Mouse (Mus musculus) urinary bladder, postnatal 4 days (tissue): Measurements from ENCODE around the gene Tmem274.

ENCODE experiments used
- DNase-seq, 2 experiments: peaks; one replicate each; pipeline ENCODE4 v3.0.0; 2021 to 2022; ENCODE audit warnings: low spot score in 2 of 2

Gene Tmem274

DNA sequence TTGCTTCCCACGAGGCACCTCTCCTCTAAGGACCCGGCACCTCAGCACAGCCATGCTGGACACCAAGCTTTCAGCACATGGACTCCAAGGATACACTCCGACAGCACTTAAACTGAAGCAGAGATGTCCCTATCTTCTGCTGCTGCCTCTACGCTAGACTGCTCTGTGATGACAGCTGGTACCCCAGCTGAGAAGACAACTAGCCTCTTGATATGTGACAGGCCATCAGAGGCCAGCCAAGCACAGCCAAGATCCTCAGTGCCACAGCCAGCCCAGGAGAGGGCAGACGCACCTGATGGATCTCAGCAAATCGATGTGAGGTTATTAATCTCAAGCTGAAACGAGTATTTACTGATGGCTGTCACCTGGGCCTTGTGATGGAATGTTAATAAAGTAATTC is 2.1 kb upstream of the Tmem274 start:
- DNase-seq, result no peak

GRCm38 (mm10) chr4:149484566-149484965 is 7.4 kb downstream of the Tmem274 start:
- DNase-seq, result no peak

DNA sequence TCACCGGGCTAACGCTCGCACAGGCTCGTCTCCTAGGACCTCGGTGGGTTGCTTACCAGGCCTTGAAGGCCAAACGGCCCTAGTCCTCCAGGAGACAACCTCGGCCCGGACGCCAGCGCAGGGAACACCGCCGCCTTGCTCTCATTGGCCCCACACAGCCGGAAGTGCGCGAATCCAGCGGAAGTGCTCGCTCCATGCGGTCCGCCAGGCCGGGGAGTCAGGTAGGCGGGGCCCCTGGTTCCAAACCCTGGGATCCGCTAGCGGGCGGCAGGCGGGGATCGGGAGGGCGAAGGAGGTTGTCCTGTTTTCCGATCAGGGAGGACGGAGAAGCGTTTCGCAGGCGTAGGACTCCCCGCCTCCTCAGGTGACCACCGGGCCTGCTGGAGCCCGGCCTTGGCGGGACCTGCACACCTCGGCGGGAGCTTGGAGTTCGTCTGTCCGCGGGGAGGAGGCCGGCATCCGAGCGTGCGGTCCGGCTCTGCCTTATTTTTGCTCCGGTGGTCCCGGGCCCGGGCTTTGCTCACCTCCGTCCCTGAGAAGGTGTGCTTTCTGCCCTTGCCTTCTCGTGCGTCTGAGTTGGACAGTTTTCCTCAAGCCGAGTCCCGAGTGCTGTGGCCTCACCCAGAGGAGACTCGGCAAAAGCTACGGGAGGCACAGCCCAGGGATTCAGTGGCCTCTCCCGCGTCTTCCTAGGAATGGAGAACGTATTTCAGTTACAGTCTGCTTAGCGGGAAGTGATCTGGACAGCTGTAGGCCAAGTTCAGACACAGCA is 8.1 kb downstream of the Tmem274 start, which contains the start of the genes Nmnat1 and Lzic:
Gene Nmnat1 (minus strand): TSS at position 150 of the 772 bp plus-strand sequence.
Gene Lzic (plus strand): TSS at position 177 of the 772 bp plus-strand sequence.
- peak; percentile 90 to 95 for DNase-seq

DNA sequence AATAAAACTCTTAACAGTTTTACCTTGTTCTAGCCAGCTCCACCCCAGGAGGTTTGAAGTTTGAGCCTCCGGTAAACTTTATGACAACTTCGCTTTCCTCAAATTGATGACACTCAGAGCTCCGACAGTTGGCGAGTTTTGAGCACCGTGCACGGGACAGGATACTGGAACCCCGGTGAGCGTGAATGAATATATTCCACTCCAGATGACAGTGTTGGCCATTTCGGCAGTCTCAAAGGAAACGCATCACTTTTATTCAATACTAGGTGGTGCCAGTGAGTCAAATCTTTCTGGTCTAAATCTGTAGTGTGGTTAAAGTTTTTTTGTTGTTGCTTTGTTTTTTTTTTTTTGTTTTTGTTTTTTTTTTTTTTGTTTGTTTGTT is 8.6 kb downstream of the Tmem274 start:
- DNase-seq, result no peak

DNA sequence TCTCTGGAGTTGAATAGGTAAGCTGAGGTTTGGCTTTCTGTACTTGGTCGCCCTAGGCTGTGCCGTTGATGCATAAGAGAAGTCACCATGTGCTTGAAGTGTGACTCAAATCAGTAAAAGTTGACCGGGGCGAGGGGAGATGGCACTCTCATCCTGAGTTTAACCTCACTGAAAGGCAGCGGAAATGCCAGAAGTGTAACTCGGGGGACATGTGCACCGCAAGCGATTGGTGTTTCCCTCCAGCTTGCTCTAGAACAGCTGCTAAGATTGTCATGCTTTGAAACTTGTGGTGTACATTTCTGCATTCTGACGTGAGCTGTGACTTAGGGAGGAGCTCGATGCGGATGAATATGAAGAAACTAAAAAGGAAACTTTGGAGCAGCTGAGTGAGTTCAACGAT is 10.6 kb downstream of the Tmem274 start:
- DNase-seq, result no peak

DNA sequence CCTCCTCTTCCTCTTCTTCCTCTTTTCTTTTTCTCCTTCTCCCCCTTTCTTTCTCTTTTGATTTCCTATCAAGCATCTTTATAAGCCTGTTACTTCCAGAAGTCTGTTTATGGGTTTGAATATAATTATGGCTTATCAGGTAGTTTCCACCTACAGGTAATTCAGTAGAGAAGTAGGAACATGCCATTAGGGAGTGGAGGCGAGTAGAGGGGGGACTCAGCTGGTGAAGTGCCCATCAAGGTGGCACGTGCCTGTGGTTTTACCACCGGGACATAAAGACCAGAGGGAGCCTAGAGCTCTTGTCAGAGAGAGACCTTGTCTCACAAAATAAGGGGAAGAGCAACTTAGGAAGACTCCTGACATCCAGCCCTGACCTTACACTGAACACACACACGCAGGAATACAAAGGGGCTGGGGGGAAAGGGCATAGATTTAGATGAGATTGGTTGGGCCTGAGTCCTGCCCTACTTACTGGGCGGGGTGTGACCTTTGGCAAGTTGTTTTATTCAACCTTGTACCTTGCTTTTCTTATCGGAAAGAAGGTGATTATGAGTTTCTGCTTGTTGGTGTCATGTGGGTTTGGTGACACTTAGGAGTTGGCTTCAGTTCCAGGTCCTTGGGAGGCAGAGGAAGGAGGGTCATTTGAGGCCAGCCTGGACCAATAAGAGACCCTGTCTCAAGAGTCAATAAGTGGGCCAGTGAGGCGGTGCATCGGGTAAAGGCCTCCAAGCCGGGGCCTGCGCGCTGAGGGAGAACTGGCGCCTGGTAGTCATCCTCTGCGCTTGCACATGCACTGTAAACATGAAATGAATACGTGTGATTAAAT is 12.4 kb downstream of the Tmem274 start:
- no peak for DNase-seq

GRCm38 (mm10) chr4:149491151-149491550 is 14.0 kb downstream of the Tmem274 start:
- DNase-seq, result no peak

GRCm38 (mm10) chr4:149496612-149497011 is 19.4 kb downstream of the Tmem274 start:
- no peak for DNase-seq

DNA sequence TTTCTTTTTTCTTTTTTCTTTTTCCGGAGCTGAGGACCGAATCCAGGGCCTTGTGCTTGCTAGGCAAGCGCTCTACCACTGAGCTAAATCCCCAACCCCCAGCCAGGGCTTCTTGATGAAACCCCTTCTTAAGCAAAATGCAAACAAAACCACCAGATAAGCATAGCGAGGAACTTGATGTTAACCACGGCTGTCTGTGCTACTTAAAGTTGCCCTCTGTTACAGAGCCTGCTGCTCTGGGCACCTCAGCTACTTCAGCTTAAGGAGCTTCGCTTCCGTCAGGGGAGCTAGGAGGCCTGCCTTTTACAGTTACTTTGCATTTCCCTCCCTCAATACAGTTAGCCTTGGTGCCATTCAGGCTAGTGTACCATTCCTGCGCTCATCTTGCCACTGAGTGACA is 21.7 kb downstream of the Tmem274 start:
- no peak for DNase-seq

DNA sequence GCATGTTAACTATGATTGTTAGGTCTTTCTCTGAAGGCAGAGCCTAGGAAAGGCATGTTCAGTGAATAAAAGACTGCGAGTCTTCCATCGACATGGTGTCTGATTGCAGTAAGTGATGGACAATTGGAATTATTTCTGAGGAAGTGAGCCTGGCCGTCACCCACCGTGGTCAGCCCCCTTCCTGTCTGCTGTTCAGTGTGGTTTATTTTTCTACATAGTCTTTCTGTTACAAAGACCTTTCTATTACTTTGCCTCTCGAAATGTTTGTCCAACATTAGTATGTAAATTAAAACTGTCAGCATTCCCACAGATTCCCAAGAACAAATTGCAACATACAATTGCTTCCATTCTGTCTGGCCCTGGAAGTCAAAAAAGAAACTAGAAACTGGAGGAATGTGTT is 22.6 kb downstream of the Tmem274 start:
- no peak for DNase-seq

DNA sequence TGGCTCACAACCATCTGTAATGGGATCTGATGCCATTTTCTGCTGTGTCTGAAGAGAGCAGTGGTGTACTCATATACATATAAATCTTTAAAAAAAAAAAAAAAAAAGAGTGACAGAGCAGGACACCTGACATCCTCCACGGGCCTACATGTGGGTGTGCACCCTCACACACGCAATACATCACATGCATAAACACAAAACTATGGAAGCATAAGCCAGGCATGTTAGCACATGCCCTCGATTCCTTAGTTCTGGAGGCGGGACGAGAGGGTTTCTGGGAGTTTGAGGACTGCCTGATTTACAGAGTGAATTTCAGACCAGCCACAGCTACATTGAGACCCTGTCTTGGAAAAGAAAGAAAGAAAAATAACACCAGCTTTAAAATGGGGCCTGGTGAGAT is 27.2 kb downstream of the Tmem274 start:
- no peak for DNase-seq

- DNase-seq, result no peak
Measured at GRCm38 (mm10) chr4:149504858-149505257, 27.7 kb downstream of the Tmem274 start.

- no peak for DNase-seq
Measured at GRCm38 (mm10) chr4:149505261-149505967, 28.2 kb downstream of the Tmem274 start.

DNA sequence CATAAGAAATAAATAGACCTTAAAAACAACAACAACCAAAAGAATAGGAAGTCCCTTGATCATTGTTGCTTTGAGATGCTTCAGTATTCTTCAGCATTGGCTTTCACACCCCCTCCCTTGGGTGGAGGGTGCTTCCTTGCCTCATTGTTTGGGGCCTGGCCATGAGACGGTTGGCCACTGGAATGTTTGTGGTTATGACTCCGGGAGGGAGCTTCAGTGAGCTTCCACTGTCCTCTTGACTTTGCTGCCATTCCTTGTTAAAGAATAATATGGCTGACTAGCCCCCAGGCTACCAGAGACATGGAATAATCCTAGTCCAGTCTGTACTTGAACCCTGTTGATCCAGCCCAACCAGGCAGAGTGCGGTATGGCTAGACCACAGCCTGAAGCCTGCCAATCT is 29.7 kb downstream of the Tmem274 start:
- DNase-seq, result no peak

GRCm38 (mm10) chr4:149511221-149511646 is 34.1 kb downstream of the Tmem274 start:
- DNase-seq, result no peak

DNA sequence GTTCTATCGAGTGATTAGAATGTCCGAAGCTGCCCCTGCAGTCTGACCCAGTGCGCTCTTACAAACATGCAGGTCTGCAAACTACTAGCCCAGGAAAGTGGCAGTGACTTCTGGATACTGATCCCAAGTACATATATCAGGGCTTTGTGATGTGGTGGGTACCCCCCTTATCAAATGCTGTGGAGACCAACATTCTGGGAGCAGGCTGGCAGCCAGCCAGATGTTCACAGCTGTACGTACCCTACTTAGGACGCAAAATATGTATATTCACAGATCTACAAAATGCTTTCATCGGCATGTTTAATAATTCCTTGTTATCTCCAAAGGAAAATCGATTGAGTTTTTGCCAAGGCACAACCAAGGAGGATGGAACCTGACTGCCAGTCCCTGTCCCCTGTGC is 34.9 kb downstream of the Tmem274 start:
- no peak for DNase-seq

DNA sequence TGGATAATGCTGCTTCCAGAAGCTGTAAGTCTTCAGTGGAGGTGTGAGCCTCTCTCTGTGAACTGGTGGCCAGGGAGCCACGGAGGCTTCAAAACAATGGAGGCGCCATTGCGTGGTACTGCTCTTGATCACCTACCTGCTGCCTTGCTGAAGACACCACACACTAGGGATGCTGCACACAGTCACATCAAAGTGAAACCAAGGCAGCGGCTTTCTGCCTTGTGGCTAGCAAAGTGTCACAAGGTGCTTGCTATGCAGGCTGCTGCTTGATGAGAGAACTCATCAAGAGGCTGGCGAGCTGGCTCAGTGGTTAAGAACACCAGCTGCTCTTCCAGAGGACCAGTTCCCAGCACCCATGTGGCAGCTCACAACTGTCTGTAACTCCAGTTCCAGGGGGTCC is 38.5 kb downstream of the Tmem274 start:
- DNase-seq, result no peak

GRCm38 (mm10) chr4:149517868-149518340 is 40.7 kb downstream of the Tmem274 start, which contains the start of gene Ctnnbip1:
TSS of gene Ctnnbip1 (plus strand) at chr4:149518236.
- peak; percentile 97 to 98 for DNase-seq

- DNase-seq, result no peak
Measured at GRCm38 (mm10) chr4:149518351-149519220, 41.4 kb downstream of the Tmem274 start.

GRCm38 (mm10) chr4:149521258-149521657 is 44.1 kb downstream of the Tmem274 start:
- no peak for DNase-seq

GRCm38 (mm10) chr4:149523961-149524360 is 46.8 kb downstream of the Tmem274 start:
- DNase-seq, result no peak
